Mouse (Mus musculus): ENCODE measurements around the gene Uckl1. TPM values are rescaled to one million over a fixed set of nuclear protein-coding genes. Genes with fewer than 3 reads are reported as not detected.
A peak's percentile ranks its signal among the peaks of the same experiment; 100 is the strongest.

The Uckl1 gene
- total RNA-seq, 2 experiments from 2014 or later, result 54.7 to 87.0 TPM

GRCm38 (mm10) chr2:181521491-181521890 is 63.2 kb downstream of the Uckl1 start:
- no peak for ATAC-seq (replicated peaks; ENCODE audit: poor library complexity)

- ATAC-seq (replicated peaks; ENCODE audit: poor library complexity), result no peak
Measured at GRCm38 (mm10) chr2:181520936-181521227, 63.8 kb downstream of the Uckl1 start.

GRCm38 (mm10) chr2:181520118-181520935 is 64.4 kb downstream of the Uckl1 start, which contains the start of gene Dnajc5:
Gene Dnajc5, plus strand, starts transcription at chr2:181520485.
- ATAC-seq (replicated peaks; ENCODE audit: poor library complexity), result peak; percentile 91

GRCm38 (mm10) chr2:181519201-181519600 is 65.5 kb downstream of the Uckl1 start:
- no peak for ATAC-seq (replicated peaks; ENCODE audit: poor library complexity)

Other genes starting within 250 kb of the Uckl1 start
- gene Zgpat, start 220.0 kb downstream of the Uckl1 start, total RNA-seq (2015), result 7.0 and 8.2 TPM in 2 replicates
- gene Zgpat, start 220.0 kb downstream of the Uckl1 start, total RNA-seq (2017), result 38.2 and 48.2 TPM in 2 replicates
- gene Arfrp1, start 219.5 kb downstream of the Uckl1 start, total RNA-seq (2015), result 26.8 and 28.6 TPM in 2 replicates
- gene Arfrp1, start 219.5 kb downstream of the Uckl1 start, total RNA-seq (2017), result 62.1 and 70.2 TPM in 2 replicates
- gene Lime1, start 204.8 kb downstream of the Uckl1 start, total RNA-seq (2015), result 25.4 and 26.5 TPM in 2 replicates
- 12.7 and 18.1 TPM in 2 replicates for gene Lime1, start 204.8 kb downstream of the Uckl1 start, total RNA-seq (2017)
- gene Zbtb46, start 125.5 kb downstream of the Uckl1 start, total RNA-seq (2015), result 1.2 and 1.8 TPM in 2 replicates
- gene Zbtb46, start 125.5 kb downstream of the Uckl1 start, total RNA-seq (2017), result 1.9 and 5.4 TPM in 2 replicates
- gene Abhd16b, start 91.7 kb downstream of the Uckl1 start, total RNA-seq (2015), result not detected in 2 replicates
- gene Abhd16b, start 91.7 kb downstream of the Uckl1 start, total RNA-seq (2017), result not detected in 2 replicates
- 47.1 and 60.0 TPM in 2 replicates for gene Tpd52l2, start 87.8 kb downstream of the Uckl1 start, total RNA-seq (2015)
- 99.2 and 119 TPM in 2 replicates for gene Tpd52l2, start 87.8 kb downstream of the Uckl1 start, total RNA-seq (2017)
- 25.0 and 30.7 TPM in 2 replicates for gene Dnajc5, start 64.4 kb downstream of the Uckl1 start, total RNA-seq (2015)
- gene Dnajc5, start 64.4 kb downstream of the Uckl1 start, total RNA-seq (2017), result 37.4 and 40.0 TPM in 2 replicates
- gene Prpf6, start 7.0 kb upstream of the Uckl1 start, total RNA-seq (2015), result 19.2 and 20.3 TPM in 2 replicates
- gene Prpf6, start 7.0 kb upstream of the Uckl1 start, total RNA-seq (2017), result 79.3 and 93.2 TPM in 2 replicates
- gene Zfp512b, start 7.9 kb upstream of the Uckl1 start, total RNA-seq (2015), result 8.1 and 13.5 TPM in 2 replicates
- 7.6 and 16.4 TPM in 2 replicates for gene Zfp512b, start 7.9 kb upstream of the Uckl1 start, total RNA-seq (2017)
- 9.0 and 10.9 TPM in 2 replicates for gene Samd10, start 14.3 kb upstream of the Uckl1 start, total RNA-seq (2015)
- gene Samd10, start 14.3 kb upstream of the Uckl1 start, total RNA-seq (2017), result 2.0 TPM in 2 replicates
- not detected in 2 replicates for gene Gm29797, start 72.1 kb upstream of the Uckl1 start, total RNA-seq (2015)
- not detected in 2 replicates for gene Gm29797, start 72.1 kb upstream of the Uckl1 start, total RNA-seq (2017)
- not detected in 2 replicates for gene Sox18, start 86.7 kb upstream of the Uckl1 start, total RNA-seq (2015)
- gene Sox18, start 86.7 kb upstream of the Uckl1 start, total RNA-seq (2017), result not detected in 2 replicates
- 21.5 and 22.3 TPM in 2 replicates for gene Tcea2, start 95.4 kb upstream of the Uckl1 start, total RNA-seq (2015)
- gene Tcea2, start 95.4 kb upstream of the Uckl1 start, total RNA-seq (2017), result 8.7 and 9.8 TPM in 2 replicates
- gene Rgs19, start 109.1 kb upstream of the Uckl1 start, total RNA-seq (2015), result 330 and 337 TPM in 2 replicates
- 81.1 and 100 TPM in 2 replicates for gene Rgs19, start 109.1 kb upstream of the Uckl1 start, total RNA-seq (2017)
- gene Lkaaear1, start 113.5 kb upstream of the Uckl1 start, total RNA-seq (2015), result not detected in 2 replicates
- gene Lkaaear1, start 113.5 kb upstream of the Uckl1 start, total RNA-seq (2017), result not detected in 2 replicates
- gene Oprl1, start 130.1 kb upstream of the Uckl1 start, total RNA-seq (2015), result not detected in 2 replicates
- not detected in 2 replicates for gene Oprl1, start 130.1 kb upstream of the Uckl1 start, total RNA-seq (2017)
- gene Myt1, start 178.4 kb upstream of the Uckl1 start, total RNA-seq (2015), result not detected in 2 replicates
- not detected in 2 replicates for gene Myt1, start 178.4 kb upstream of the Uckl1 start, total RNA-seq (2017)